Mouse (Mus musculus) Muller cell, postnatal 12 days (primary cell): Measurements from ENCODE around the gene Lsm4.

Experiments used
- DNase-seq: peaks from one replicate; pipeline ENCODE4 v3.0.0-alpha.2; 2015; ENCODE audit errors: inconsistent ontology term

Lsm4 gene

DNA sequence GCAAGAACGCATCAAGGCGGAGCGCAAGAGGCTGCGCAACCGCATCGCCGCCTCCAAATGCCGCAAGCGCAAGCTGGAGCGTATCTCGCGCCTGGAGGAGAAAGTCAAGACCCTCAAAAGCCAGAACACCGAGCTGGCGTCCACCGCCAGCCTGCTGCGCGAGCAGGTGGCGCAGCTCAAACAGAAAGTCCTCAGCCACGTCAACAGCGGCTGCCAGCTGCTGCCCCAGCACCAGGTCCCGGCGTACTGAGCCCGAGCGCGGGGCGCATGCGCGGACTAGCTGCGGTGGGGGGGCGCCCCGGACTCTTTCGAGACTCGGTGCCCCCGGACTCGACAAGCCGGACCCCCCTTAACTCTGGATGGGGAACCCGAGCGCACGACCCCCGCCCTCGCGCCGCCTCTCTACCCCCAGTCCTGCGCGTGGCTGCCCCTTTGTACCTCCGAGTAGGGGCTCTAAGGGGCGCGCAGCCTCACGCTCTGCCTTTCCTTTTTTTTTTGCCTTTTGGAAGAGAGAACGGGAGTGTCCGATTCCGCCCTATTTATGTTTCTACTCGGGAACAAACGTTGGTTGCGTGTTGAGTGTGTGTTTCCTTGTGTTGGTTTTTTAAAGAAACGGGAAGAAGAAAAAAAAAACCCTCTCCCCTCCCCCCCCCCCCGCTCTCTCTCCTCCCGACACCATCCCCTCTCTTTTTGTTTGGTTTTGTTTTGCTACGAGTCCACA is 26.9 kb downstream of the Lsm4 start:
- peak; percentile 73 for DNase-seq

DNA sequence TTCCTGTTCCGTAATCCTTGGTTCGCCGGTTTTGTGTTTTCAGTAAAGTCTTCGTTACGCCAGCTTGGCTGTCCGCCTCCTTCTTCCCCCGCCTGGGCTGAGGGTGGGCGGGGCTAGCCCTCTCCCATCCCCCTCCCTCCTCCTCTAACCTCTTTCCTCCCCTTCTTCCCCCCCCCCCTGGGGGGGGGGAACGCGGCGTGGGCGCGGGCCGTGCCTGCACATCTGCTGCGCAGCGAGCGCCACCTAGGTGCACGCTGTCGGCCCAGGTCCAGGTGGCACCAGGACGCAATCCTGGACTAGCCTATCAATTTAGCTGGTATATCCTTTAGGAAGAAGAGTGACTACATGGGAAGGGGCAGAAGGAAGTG is 27.5 kb downstream of the Lsm4 start:
- DNase-seq, result peak; percentile 93

DNA sequence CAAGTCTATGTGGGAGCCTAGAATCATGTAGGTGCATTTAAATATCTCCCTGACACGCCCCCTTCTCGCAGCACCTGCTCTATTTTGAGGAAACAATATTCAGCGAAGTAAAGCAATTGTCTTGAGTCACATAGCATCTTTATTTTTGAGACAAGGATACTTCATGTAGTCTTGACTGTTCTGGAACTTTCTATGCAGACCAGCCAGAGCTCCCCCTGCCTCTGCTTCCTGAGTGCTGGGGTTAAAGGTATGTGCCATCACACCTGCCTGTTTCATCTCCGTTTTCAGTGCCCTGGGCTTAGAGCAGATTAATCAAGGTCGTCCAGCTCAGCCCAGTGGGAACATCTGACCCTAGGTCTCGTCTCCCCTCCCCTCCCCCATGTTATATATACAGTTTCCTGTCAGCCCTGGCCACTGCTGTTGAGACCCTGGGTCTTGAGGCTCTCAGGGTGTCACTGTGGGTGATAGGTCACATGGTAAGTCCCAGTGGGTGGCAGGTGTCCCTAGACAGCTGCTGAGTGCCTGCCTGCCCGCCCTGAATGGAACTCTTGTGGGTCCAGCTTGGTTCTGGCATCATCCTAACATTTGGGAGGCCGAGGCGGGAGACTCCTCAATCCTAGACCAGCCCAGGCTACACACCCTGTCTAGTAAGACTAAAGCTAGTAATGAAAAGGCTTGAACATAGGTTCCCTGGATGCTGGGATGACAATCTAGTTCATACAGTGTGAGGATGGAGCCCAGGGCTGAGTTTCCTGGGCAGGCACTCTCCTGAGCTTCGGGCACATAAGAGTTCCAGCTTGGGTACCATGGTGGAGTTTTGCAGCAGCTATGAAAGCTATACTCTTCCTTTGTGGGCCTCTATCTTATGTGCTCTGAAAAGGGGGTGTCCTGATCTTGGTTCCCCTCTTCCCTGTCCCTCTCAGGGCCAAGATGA is 28.3 kb downstream of the Lsm4 start:
- no peak for DNase-seq

- no peak for DNase-seq
Measured at GRCm38 (mm10) chr8:70701982-70702841, 29.2 kb downstream of the Lsm4 start.

- peak; percentile 83 for DNase-seq
Measured at GRCm38 (mm10) chr8:70702842-70703182, 29.8 kb downstream of the Lsm4 start.

DNA sequence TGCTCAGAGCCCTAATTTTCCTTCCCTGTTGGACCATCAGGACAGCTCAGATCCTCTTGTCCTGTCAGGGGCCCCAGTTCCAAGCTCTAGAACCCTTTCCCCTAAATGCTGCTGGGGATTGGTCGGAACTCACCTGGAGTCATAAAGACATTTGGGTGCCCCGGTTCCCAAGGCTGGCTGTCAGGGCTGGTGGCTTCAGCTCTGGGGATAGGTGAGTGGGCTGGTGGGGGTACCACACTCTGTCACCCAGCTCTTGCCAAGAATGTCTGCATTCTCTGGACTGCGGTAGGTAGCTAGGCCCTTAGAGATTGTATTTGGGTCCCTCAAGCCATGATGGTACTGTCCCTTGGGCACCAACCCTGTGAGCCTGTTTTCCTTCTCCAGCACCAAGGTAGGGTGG is 30.2 kb downstream of the Lsm4 start, which contains the start of gene Iqcn:
TSS of gene Iqcn (plus strand) at position 171 of the 400 bp plus-strand sequence.
- DNase-seq, result no peak

DNA sequence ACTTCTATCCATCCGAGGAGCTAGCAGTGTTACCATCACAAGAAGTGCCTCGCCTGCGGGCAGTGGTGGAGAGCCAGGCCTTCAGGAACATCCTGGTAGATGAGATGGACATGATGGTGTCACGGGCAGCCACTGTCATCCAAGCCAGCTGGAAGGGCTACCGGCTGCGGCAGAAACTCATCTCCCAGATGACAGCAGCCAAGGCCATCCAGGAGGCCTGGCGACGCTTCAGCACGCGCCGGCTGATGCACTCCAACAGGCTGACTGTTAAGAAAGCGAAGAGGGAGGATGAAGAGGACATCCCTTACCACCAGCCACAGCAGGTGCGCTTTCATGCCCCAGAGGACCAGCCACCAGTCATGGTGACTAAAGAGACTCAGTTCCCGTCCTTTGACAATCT is 35.2 kb downstream of the Lsm4 start:
- no peak for DNase-seq

DNA sequence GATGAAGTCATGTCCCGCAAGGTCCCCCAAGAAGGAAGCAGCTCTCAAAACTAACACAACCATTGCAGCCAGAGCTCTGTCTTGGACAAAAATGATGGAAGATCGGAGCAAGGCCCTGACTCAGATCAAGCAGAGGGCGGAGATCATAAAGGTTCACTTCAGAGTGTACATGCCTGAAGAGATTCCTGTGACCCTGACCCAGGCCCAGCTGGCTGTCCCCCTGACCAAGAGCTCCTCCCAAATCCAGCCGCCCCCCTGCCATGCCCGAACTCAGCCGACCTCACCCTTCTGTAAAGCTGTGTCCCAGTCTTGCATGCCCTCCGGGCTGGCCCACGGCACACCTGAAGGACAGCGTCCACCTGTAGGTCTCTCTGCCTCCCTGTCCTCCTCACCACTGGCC is 36.7 kb downstream of the Lsm4 start:
- no peak for DNase-seq

DNA sequence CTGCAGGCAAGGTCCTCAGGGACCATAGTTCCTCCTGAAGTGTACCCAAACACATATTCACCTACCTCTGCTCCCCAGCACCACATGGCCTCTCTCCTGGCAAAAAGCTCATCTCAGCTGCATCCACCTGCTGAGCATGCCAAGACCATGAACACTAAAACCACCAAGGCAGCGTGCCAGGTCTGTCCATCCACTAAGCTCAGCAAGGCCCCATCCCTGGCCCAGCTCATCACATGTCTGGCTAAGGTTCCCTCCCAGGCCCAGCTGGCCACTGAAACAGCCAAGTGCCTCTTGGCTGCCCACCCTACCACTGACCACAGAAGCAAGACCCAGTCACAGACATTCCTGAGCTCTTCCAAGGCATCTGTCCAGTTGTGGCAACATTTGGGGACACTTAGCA is 37.2 kb downstream of the Lsm4 start:
- DNase-seq, result peak; percentile 74

DNA sequence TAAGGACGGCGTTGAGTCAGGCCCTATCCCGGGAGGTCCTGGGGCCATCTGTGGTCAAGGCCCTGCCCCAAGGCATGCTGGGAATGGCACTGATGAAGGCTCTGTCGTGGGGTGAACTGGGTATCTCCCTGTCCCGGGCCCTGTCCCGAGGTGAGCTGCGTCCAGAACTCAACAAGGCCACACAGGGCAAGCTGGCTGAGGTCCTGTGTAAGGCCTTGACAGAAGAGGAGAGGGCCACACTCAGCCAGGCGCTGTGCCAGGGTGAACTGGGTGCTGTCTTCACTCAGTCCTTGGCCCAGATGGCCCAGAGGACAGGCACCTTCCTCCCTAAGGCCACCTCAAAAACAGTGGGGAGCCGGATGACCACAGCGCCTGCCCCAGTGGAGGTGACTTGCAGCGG is 38.0 kb downstream of the Lsm4 start:
- no peak for DNase-seq

DNA sequence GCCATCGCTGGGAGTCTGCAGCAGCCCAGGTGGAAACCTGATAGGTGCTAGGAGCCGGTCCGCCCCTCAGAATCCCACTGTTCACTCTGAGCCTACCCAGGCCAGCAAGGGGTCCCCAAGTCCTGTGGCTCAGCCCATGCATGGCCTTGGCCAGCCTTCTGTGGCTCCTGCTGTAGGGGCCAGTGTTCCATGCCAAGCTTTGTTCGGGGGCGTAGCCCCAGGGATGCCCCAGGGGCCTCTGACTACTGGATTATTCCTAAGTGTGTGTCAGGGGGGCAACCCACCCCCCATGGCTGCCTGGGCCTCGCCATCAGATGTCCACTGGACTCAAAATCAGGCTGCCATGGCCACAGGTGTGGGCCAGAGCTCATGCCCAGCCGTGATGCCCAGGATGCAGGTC is 40.9 kb downstream of the Lsm4 start:
- DNase-seq, result no peak

DNA sequence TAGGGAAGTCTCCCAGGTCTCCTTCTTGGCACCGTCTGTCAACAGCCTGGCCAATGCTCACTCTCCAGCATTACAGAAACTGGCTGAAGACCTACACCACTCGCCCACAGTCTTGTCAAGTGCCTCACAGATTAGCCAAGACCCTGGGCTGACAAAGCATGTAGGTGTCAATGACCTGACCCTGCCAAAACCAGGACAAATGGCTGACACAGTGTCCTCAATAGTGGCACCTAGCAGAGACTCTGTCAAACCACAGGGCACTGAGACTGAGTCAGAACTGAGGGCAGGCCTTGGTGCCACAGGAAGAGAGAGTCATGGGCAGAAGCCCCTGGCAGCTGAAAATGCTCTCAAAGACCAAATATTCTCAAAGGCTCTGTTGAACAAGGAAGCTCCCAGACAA is 42.0 kb downstream of the Lsm4 start:
- DNase-seq, result no peak

GRCm38 (mm10) chr8:70716521-70717400 is 43.7 kb downstream of the Lsm4 start:
- no peak for DNase-seq

GRCm38 (mm10) chr8:70718297-70718696 is 45.2 kb downstream of the Lsm4 start, which contains the start of gene Gm3336:
TSS of gene Gm3336 (plus strand) at chr8:70718543.
- no peak for DNase-seq

- no peak for DNase-seq
Measured at GRCm38 (mm10) chr8:70719796-70720270, 46.8 kb downstream of the Lsm4 start.

DNA sequence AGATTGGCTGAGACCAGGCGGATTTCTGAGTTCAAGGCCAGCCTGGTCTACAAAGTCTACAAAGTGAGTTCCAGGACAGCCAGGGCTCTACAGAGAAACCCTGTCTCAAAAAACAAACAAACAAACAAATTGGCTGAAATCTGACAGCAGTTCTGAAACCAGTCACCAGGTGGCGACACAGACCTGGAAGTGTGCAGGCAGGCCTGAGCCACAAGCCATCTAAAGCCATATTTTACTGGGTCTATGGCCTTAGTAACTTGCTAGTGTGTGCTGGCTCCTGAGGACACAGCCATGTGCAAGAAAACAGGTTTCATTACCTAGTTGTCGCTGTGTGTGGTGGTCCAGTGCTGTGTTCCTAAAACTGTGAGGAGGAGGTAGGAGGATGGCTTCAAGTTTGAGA is 47.7 kb downstream of the Lsm4 start:
- DNase-seq, result peak; percentile 48

- no peak for DNase-seq
Measured at GRCm38 (mm10) chr8:70721601-70722000, 48.6 kb downstream of the Lsm4 start.

- DNase-seq, result no peak
Measured at GRCm38 (mm10) chr8:70723486-70724210, 50.6 kb downstream of the Lsm4 start, which contains the start of gene Pde4c. TSS of gene Pde4c (plus strand) at chr8:70723720.

GRCm38 (mm10) chr8:70724216-70724615 is 51.2 kb downstream of the Lsm4 start:
- no peak for DNase-seq

DNA sequence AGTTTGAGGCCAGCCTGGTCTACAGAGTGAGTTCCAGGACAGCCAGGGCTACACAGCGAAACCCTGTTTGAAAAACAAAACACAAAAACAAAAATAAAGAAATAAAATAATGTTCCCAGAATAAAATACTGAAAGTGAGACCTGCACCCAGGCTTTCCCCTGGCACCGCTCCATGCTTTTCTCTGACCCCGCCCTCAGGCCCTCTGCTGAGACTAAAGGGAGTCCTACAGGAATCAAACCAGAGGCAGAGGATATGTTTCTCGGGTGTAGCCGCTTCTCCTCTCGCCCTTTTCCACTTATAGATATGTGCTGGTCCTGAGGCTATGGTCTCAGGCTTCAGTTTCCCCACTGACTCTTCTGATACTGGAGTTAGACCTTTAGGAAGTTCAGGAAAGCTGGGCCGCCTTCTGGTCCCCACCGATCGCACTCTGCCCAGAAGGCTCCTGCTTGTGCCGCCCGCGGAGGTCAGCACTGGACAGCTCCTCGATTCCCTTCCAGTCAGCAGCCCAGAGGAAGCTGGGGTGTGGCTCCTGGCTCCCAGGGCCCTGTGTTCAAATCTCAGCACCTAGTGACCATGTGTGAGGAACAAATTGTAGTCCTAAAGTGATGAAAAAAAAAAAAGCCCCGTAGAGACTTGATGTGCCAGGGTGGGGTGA is 52.9 kb downstream of the Lsm4 start:
- DNase-seq, result peak; percentile 37
